8 mouse cellular contexts compared by ENCODE assay signal in genomic region chr3:90464552-90465080, GRCm38 (mm10). TPM values are rescaled to one million over a fixed set of nuclear protein-coding genes. Genes with fewer than 3 reads are reported as not detected.
DNase-seq lines count a peak whose midpoint lies in the region; ATAC-seq lines count a peak whose summit lies in the region.

No protein-coding gene starts in this region.

- peaks cover 46% of the 10 kb centered on the region for H3K27me3 ChIP-seq in embryonic facial prominence, embryonic 15.5 days
- H3K27me3 ChIP-seq in liver, embryonic 12.5 days (replicated peaks) = peaks cover 92% of the 10 kb centered on the region
- H3K27me3 ChIP-seq in midbrain, embryonic 16.5 days (ENCODE audit: control insufficient read depth, insufficient read depth, low read depth, low read length) = peaks cover 43% of the 10 kb centered on the region

- H3K4me2 ChIP-seq in embryonic facial prominence, embryonic 15.5 days (replicated peaks) = peak overlapping the region; percentile 88
- H3K4me2 ChIP-seq in liver, embryonic 12.5 days = peak overlapping the region; percentile 72
- peak overlapping the region; percentile 98 for H3K4me2 ChIP-seq in midbrain, embryonic 16.5 days (ENCODE audit: low read length)

- peaks cover 17% of the 10 kb centered on the region for H3K4me1 ChIP-seq in embryonic facial prominence, embryonic 15.5 days
- H3K4me1 ChIP-seq in liver, embryonic 12.5 days = peaks cover 17% of the 10 kb centered on the region
- H3K4me1 ChIP-seq in midbrain, embryonic 16.5 days (ENCODE audit: control insufficient read depth, insufficient read depth, low read length) = peaks cover 10% of the 10 kb centered on the region

- H3K9me3 ChIP-seq in embryonic facial prominence, embryonic 15.5 days (replicated peaks) = no peaks in the 10 kb centered on the region
- no peaks in the 10 kb centered on the region; the same call in 1 of the 2 replicates for H3K9me3 ChIP-seq in liver, embryonic 12.5 days (replicated peaks)
- no peaks in the 10 kb centered on the region for H3K9me3 ChIP-seq in midbrain, embryonic 16.5 days (replicated peaks; ENCODE audit: control insufficient read depth, low read length, poor library complexity, severe bottlenecking)

- H3K27ac ChIP-seq in embryonic facial prominence, embryonic 15.5 days (replicated peaks) = no peak overlapping the region
- no peak overlapping the region for H3K27ac ChIP-seq in liver, embryonic 12.5 days
- H3K27ac ChIP-seq in midbrain, embryonic 16.5 days (ENCODE audit: low read length) = no peak overlapping the region

- DNase-seq in heart, adult 18-20 months = peak; percentile 40 to 58
- no peak for DNase-seq in heart, adult 8-10 months (ENCODE audit: low spot score)
- DNase-seq in heart, postnatal 4 days = peak; percentile 37
- no peak for DNase-seq in cerebellum, adult 9-11 months
- no peak for DNase-seq in spleen, postnatal 14 days (ENCODE audit: low spot score in 2 of 2)

- peak overlapping the region; percentile 44 for H3K4me3 ChIP-seq in embryonic facial prominence, embryonic 15.5 days (replicated peaks)
- peak overlapping the region; percentile 48 for H3K4me3 ChIP-seq in liver, embryonic 12.5 days
- H3K4me3 ChIP-seq in midbrain, embryonic 16.5 days (ENCODE audit: low read depth, low read length) = peak overlapping the region; percentile 65

- H3K36me3 ChIP-seq in embryonic facial prominence, embryonic 15.5 days = no peaks in the 10 kb centered on the region
- H3K36me3 ChIP-seq in liver, embryonic 12.5 days = no peaks in the 10 kb centered on the region
- H3K36me3 ChIP-seq in midbrain, embryonic 16.5 days (ENCODE audit: control insufficient read depth, insufficient read depth, low read length) = no peaks in the 10 kb centered on the region

- 12% methylated on average over 37 of the region's 37 CpGs for WGBS in embryonic facial prominence, embryonic 15.5 days
- WGBS in liver, embryonic 12.5 days (ENCODE audit: insufficient replicate concordance) = 16% methylated on average over 37 of the region's 37 CpGs
- WGBS in midbrain, embryonic 16.5 days = 12% methylated on average over 37 of the region's 37 CpGs

- H3K9ac ChIP-seq in embryonic facial prominence, embryonic 15.5 days = 0 out of 2 replicates have a peak overlapping the region, but pooled peaks have one; percentile 21
- peak overlapping the region; percentile 41; the same call in 1 of the 2 replicates for H3K9ac ChIP-seq in liver, embryonic 12.5 days
- H3K9ac ChIP-seq in midbrain, embryonic 16.5 days (ENCODE audit: low read depth, low read length) = peak overlapping the region; percentile 61

- ATAC-seq in embryonic facial prominence, embryonic 15.5 days (ENCODE audit: insufficient number of reproducible peaks, low FRiP score, low TSS enrichment, low read depth) = no peak
- ATAC-seq in liver, embryonic 12.5 days = peak; percentile 21; the same call in 1 of the 2 replicates
- ATAC-seq in midbrain, embryonic 16.5 days = peak; percentile 20

RNA-seq across cellular contexts. Expression of gene Npr1, which starts 1.1 kb away (rescaled TPM):
- total RNA-seq in heart, adult 18-20 months (2021) = 10 to 100 TPM; 16.2 to 16.8 TPM
- total RNA-seq in heart, adult 8-10 months (2022) = 10 to 100 TPM; 15.1 to 17.3 (median 16.7) TPM
- polyA plus RNA-seq in embryonic facial prominence, embryonic 15.5 days (2015; fragmentation: Nextera tagmentation; extraction: Ambion mirVana) = 5.9 and 6.2 TPM in 2 replicates
- total RNA-seq in heart, postnatal 4 days (2021) = 10 to 100 TPM; 30.4 to 33.0 TPM
- polyA plus RNA-seq in liver, embryonic 12.5 days (2016; fragmentation: Nextera tagmentation; extraction: Ambion mirVana) = 5.1 and 5.3 TPM in 2 replicates
- polyA plus RNA-seq in midbrain, embryonic 16.5 days (2015; fragmentation: Nextera tagmentation; extraction: Ambion mirVana) = 1.9 TPM in 2 replicates

RNA-seq across cellular contexts. Expression of gene Ilf2, which starts 11.3 kb away (rescaled TPM):
- total RNA-seq in heart, adult 18-20 months (2021) = 10 to 100 TPM; 29.3 to 30.1 TPM
- total RNA-seq in heart, adult 8-10 months (2022) = 10 to 100 TPM; 27.6 to 30.5 (median 28.8) TPM
- polyA plus RNA-seq in embryonic facial prominence, embryonic 15.5 days (2015; fragmentation: Nextera tagmentation; extraction: Ambion mirVana) = 182 and 183 TPM in 2 replicates
- 10 to 100 TPM; 69.0 to 74.2 TPM for total RNA-seq in heart, postnatal 4 days (2021)
- 100 and 103 TPM in 2 replicates for polyA plus RNA-seq in liver, embryonic 12.5 days (2016; fragmentation: Nextera tagmentation; extraction: Ambion mirVana)
- 260 and 272 TPM in 2 replicates for polyA plus RNA-seq in midbrain, embryonic 16.5 days (2015; fragmentation: Nextera tagmentation; extraction: Ambion mirVana)

RNA-seq across cellular contexts. Expression of gene Snapin, which starts 26.2 kb away (rescaled TPM):
- total RNA-seq in heart, adult 18-20 months (2021) = 10 to 100 TPM; 62.0 to 70.7 TPM
- 10 to 100 TPM; 69.7 to 77.6 (median 75.4) TPM for total RNA-seq in heart, adult 8-10 months (2022)
- polyA plus RNA-seq in embryonic facial prominence, embryonic 15.5 days (2015; fragmentation: Nextera tagmentation; extraction: Ambion mirVana) = 95.4 and 104 TPM in 2 replicates
- total RNA-seq in heart, postnatal 4 days (2021) = 10 to 100 TPM; 50.0 to 58.0 TPM
- 24.2 and 27.0 TPM in 2 replicates for polyA plus RNA-seq in liver, embryonic 12.5 days (2016; fragmentation: Nextera tagmentation; extraction: Ambion mirVana)
- 85.1 and 86.6 TPM in 2 replicates for polyA plus RNA-seq in midbrain, embryonic 16.5 days (2015; fragmentation: Nextera tagmentation; extraction: Ambion mirVana)

RNA-seq across cellular contexts. Expression of gene Ints3, which starts 31.2 kb away (rescaled TPM):
- 10 to 100 TPM; 24.6 TPM for total RNA-seq in heart, adult 18-20 months (2021)
- total RNA-seq in heart, adult 8-10 months (2022) = 10 to 100 TPM; 22.9 to 28.1 (median 24.4) TPM
- polyA plus RNA-seq in embryonic facial prominence, embryonic 15.5 days (2015; fragmentation: Nextera tagmentation; extraction: Ambion mirVana) = 27.6 and 28.5 TPM in 2 replicates
- total RNA-seq in heart, postnatal 4 days (2021) = 10 to 100 TPM; 24.1 to 28.6 TPM
- polyA plus RNA-seq in liver, embryonic 12.5 days (2016; fragmentation: Nextera tagmentation; extraction: Ambion mirVana) = 20.8 and 21.4 TPM in 2 replicates
- polyA plus RNA-seq in midbrain, embryonic 16.5 days (2015; fragmentation: Nextera tagmentation; extraction: Ambion mirVana) = 30.8 and 31.7 TPM in 2 replicates

RNA-seq across cellular contexts. Expression of gene Chtop, which starts 44.7 kb away (rescaled TPM):
- total RNA-seq in heart, adult 18-20 months (2021) = 10 to 100 TPM; 90.0 to 96.6 TPM
- 100 to 1,000 TPM in 1 of 4 experiments, 10 to 100 TPM in 3; 93.2 to 105 (median 94.2) TPM for total RNA-seq in heart, adult 8-10 months (2022)
- polyA plus RNA-seq in embryonic facial prominence, embryonic 15.5 days (2015; fragmentation: Nextera tagmentation; extraction: Ambion mirVana) = 155 and 159 TPM in 2 replicates
- total RNA-seq in heart, postnatal 4 days (2021) = 100 to 1,000 TPM; 140 to 143 TPM
- 85.7 and 88.1 TPM in 2 replicates for polyA plus RNA-seq in liver, embryonic 12.5 days (2016; fragmentation: Nextera tagmentation; extraction: Ambion mirVana)
- polyA plus RNA-seq in midbrain, embryonic 16.5 days (2015; fragmentation: Nextera tagmentation; extraction: Ambion mirVana) = 167 and 181 TPM in 2 replicates

Comparison
In these comparisons a context has a peak if more than half of its experiments do, and no peak if none do; other contexts are left out.
1. DNase-seq: peak in heart, adult 18-20 months (2 of 2) and heart, postnatal 4 days (single experiment); none in heart, adult 8-10 months (single experiment), cerebellum, adult 9-11 months (single experiment) and spleen, postnatal 14 days (0 of 2).
2. Peak in every context shown above with its lines, with median percentiles within 50 percentile points of each other: H3K4me2 ChIP-seq, H3K4me3 ChIP-seq and H3K9ac ChIP-seq.